Mouse (Mus musculus) embryonic facial prominence, embryonic 14.5 days (tissue): ENCODE data around the gene Cript. TPM values are rescaled to one million over a fixed set of nuclear protein-coding genes. Genes with fewer than 3 reads are reported as not detected.

Experiments used
- ATAC-seq: fragments of 200-750 bp; cut with Nextera tagmentation; 2 replicates; pipeline ENCODE4 v1.8.0; 2017; ENCODE audit warnings: low read depth, moderate number of reproducible peaks, moderate TSS enrichment
- DNase-seq: peaks from one replicate; pipeline ENCODE4 v3.0.0-alpha.2; 2015; ENCODE audit warnings: low spot score
- H3K27ac ChIP-seq: fragments of 300-500 bp; sonication (generic); replicated peaks from 2 replicates; pipeline ENCODE4 v1.5.1; 2014; ENCODE audit warnings: low read depth, mild to moderate bottlenecking, low read length, moderate library complexity
- H3K27me3 ChIP-seq: fragments of 300-500 bp; sonication (generic); replicated peaks from 2 replicates; pipeline ENCODE4 v1.6.1; 2014; ENCODE audit warnings: low read length; ENCODE audit not compliant: control insufficient read depth, insufficient read depth
- H3K36me3 ChIP-seq: fragments of 300-500 bp; sonication (generic); 2 replicates; pipeline ENCODE4 v1.6.1; 2014; ENCODE audit warnings: low read length, mixed read lengths; ENCODE audit not compliant: control insufficient read depth, insufficient read depth
- H3K4me1 ChIP-seq: fragments of 300-500 bp; sonication (generic); 2 replicates; pipeline ENCODE4 v1.6.1; 2014; ENCODE audit warnings: antibody characterized with exemption, low read length; ENCODE audit not compliant: control insufficient read depth, insufficient read depth
- H3K4me2 ChIP-seq: fragments of 300-500 bp; sonication (generic); 2 replicates; pipeline ENCODE4 v1.6.1; 2014; ENCODE audit warnings: low read depth, mild to moderate bottlenecking, low read length, moderate library complexity, mixed read lengths
- H3K4me3 ChIP-seq: fragments of 300-500 bp; sonication (generic); 2 replicates; pipeline ENCODE4 v1.5.1; 2014; ENCODE audit warnings: low read depth, mild to moderate bottlenecking, low read length
- H3K9ac ChIP-seq: fragments of 300-500 bp; sonication (generic); 2 replicates; pipeline ENCODE4 v1.6.1; 2014; ENCODE audit warnings: low read depth, mild to moderate bottlenecking, low read length, moderate library complexity, mixed read lengths
- H3K9me3 ChIP-seq: fragments of 300-500 bp; sonication (generic); 2 replicates; pipeline ENCODE4 v1.6.1; 2016; ENCODE audit warnings: low read length; ENCODE audit not compliant: control insufficient read depth
- WGBS: fragments of 180-500 bp; shearing (Covaris S2); extraction: QIAGEN DNeasy Blood & Tissue Kit; methylation state at CpG from one replicate; pipeline ENCODE4 v1.1.7; 2014; 5-methylcytosine and 5-hydroxymethylcytosine counted together
- polyA plus RNA-seq: library from polyadenylated mRNA; unstranded; fragments of >200 nt; fragmentation: Nextera tagmentation; extraction: Ambion mirVana; gene quantifications from 2 replicates; pipeline ENCODE4 v1.2.1, GENCODE M21; 2014

Cript gene
- polyA plus RNA-seq, 1 experiment from 2014 or later = 111 TPM

DNA sequence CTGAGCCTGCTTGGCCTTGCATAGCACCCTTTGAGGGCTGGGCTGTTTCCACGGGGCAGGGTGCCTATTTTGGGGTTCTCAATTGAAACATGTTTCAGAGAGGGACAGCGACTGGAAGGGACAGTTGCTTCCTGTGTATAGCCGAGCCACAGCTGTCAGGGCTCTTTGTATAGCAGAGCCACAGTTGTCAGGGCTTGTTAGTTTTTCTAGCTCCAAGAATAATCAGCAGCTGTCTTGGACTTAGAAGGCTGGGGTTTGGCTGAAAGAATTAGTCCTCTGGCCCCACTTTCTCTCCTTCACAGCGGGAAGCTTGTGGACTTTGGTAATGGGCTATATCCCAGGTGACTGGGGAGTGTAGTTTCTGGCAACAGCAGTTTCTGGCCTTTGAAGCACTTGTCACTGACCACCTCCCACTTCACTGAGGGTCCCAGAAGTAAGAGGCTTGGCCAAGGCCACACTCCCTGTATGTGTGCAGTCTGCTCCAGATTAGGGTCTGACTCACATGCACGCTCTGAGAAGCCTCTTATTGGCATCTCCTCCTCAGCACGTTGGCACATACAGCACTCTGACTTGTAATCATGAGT lies 36.7 kb upstream of the Cript start:
- Histone ChIP-seq H3K9ac (no peak overlapping the region), H3K4me3 (no peak overlapping the region), H3K9me3 (no peaks in the 10 kb centered on the region), H3K27ac (no peak overlapping the region; the same call in 1 of the 2 replicates), H3K36me3 (0 out of 2 replicates have a peak, but pooled peaks cover 3% of the 10 kb centered on the region), H3K4me1 (peaks cover 4% of the 10 kb centered on the region), H3K4me2 (no peak overlapping the region), H3K27me3 (no peaks in the 10 kb centered on the region)
- 55% methylated on average over 6 of the region's 6 CpGs for WGBS
- ATAC-seq (peak; percentile 76), DNase-seq (peak; percentile 86)

GRCm38 (mm10) chr17:86991306-86991705 lies 34.0 kb upstream of the Cript start:
- Histone ChIP-seq H3K4me1 (peaks cover 4% of the 10 kb centered on the region; the same call in 1 of the 2 replicates), H3K27ac (no peak overlapping the region), H3K4me2 (no peak overlapping the region), H3K4me3 (no peak overlapping the region), H3K9me3 (no peaks in the 10 kb centered on the region), H3K9ac (no peak overlapping the region; the same call in 1 of the 2 replicates), H3K27me3 (no peaks in the 10 kb centered on the region), H3K36me3 (peaks cover 4% of the 10 kb centered on the region; the same call in 1 of the 2 replicates)
- ATAC-seq (no peak), DNase-seq (no peak)
- 83% methylated on average over 8 of the region's 8 CpGs for WGBS

DNA sequence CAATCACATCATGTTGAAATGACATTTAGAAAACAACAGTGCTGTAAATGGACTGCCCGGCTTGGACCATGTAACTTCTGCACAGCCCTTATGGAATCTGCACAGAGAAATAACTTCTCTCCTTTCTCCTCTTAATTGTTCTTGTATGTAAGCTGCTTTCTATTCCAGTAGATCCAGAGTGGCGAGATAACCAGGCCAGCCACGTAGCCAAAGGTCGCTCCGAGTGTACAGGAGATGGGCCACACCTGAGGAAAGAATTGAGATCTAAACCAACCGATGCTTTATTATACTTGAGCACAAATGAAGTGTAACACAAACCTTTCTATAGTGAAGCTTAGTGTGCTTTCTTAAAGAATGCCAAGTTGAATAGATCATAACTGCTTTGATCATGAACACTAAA lies 28.0 kb upstream of the Cript start:
- no peak overlapping the region for H3K9ac ChIP-seq
- ATAC-seq = no peak
- no peak overlapping the region for H3K27ac ChIP-seq
- H3K27me3 ChIP-seq = no peaks in the 10 kb centered on the region
- no peak overlapping the region for H3K4me3 ChIP-seq
- 90% methylated on average over 6 of the region's 6 CpGs for WGBS
- H3K4me2 ChIP-seq = no peak overlapping the region
- no peaks in the 10 kb centered on the region for H3K9me3 ChIP-seq
- DNase-seq = no peak
- peaks cover 38% of the 10 kb centered on the region for H3K36me3 ChIP-seq
- H3K4me1 ChIP-seq = 0 out of 2 replicates have a peak, but pooled peaks cover 4% of the 10 kb centered on the region

- no peaks in the 10 kb centered on the region for H3K9me3 ChIP-seq
- WGBS = 81% methylated on average over 3 of the region's 3 CpGs
- H3K4me3 ChIP-seq = no peak overlapping the region
- ATAC-seq = no peak
- DNase-seq = no peak
- H3K27me3 ChIP-seq = no peaks in the 10 kb centered on the region
- H3K4me1 ChIP-seq = no peaks in the 10 kb centered on the region
- no peak overlapping the region for H3K27ac ChIP-seq
- no peak overlapping the region for H3K9ac ChIP-seq
- peaks cover 20% of the 10 kb centered on the region; the same call in 1 of the 2 replicates for H3K36me3 ChIP-seq
- H3K4me2 ChIP-seq = no peak overlapping the region
These were observed 16.4 kb upstream of the Cript start for GRCm38 (mm10) chr17:87008950-87009349.

DNA sequence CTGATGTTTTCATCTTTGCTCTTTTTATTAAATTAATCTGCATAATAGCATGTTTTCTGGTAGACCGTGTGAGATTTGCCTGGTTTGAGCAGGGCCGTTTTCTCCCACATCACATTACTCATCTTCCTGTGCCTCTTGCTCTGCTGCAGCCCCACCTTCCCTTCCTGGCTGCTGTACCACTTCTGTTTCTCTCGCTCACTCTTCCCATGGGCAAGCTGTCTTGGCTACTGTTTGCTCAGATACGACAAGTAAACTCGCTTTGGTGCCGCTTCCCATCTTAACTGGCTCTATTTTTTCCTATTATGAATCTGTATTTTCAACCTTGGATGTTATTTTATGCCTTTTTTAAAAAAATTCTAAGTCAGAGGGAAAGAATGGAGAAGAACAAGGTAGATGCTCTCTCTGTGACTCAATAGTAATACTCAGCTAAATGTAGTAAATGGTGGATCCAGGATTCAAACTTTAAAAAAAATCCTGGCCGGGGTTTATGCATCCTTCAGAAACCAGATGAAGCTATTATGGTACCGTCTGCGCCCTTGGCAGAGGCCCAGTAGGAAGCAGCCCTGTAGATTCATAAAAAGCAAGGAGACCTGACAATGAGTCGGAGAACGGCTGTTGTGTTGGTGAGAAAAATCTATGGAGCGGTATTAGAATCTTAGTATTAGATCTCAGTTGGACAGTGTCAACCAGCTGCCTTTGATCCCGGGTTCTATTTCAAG lies 13.9 kb upstream of the Cript start:
- H3K36me3 ChIP-seq = peaks cover 20% of the 10 kb centered on the region; the same call in 1 of the 2 replicates
- H3K4me2 ChIP-seq = no peak overlapping the region
- H3K27ac ChIP-seq = no peak overlapping the region
- 79% methylated on average over 13 of the region's 13 CpGs for WGBS
- no peak for ATAC-seq
- no peak overlapping the region for H3K9ac ChIP-seq
- no peaks in the 10 kb centered on the region for H3K9me3 ChIP-seq
- no peaks in the 10 kb centered on the region for H3K4me1 ChIP-seq
- no peak for DNase-seq
- H3K4me3 ChIP-seq = no peak overlapping the region
- H3K27me3 ChIP-seq = no peaks in the 10 kb centered on the region

DNA sequence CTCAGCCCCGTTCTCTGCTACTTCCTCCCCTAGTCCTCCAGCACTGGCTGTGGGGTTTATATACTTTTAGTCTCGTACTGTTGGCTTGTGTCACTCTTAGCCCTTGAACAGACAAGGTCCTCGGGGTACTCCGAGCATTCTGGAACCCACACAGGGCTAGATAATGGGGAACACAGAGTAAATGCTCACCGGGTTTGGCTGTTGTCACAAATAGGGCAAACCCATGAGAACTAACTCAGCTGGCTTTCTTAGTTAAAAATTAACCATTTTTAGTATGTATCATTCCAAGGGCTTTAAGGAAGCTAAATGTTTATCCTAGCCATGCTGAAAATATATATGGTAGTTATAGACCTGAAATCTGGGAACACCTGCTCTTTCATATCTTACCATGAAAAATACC lies 5.7 kb upstream of the Cript start:
- Histone ChIP-seq H3K4me3 (no peak overlapping the region), H3K9me3 (no peaks in the 10 kb centered on the region), H3K9ac (no peak overlapping the region), H3K4me2 (no peak overlapping the region), H3K36me3 (0 out of 2 replicates have a peak, but pooled peaks cover 19% of the 10 kb centered on the region), H3K4me1 (no peaks in the 10 kb centered on the region), H3K27me3 (no peaks in the 10 kb centered on the region), H3K27ac (no peak overlapping the region)
- WGBS = 91% methylated on average over 5 of the region's 5 CpGs
- ATAC-seq (no peak), DNase-seq (no peak)

GRCm38 (mm10) chr17:87024491-87025242 lies 683 bp upstream of the Cript start:
- DNase-seq = peak; percentile 9
- peak overlapping the region; percentile 73 for H3K9ac ChIP-seq
- no peaks in the 10 kb centered on the region for H3K4me1 ChIP-seq
- WGBS = 2% methylated on average over 29 of the region's 55 CpGs
- H3K36me3 ChIP-seq = peaks cover 25% of the 10 kb centered on the region
- ATAC-seq = no peak; the same call in 1 of the 2 replicates
- H3K4me3 ChIP-seq = peak overlapping the region; percentile 92
- no peaks in the 10 kb centered on the region for H3K27me3 ChIP-seq
- H3K4me2 ChIP-seq = peak overlapping the region; percentile 87
- no peak overlapping the region for H3K27ac ChIP-seq
- no peaks in the 10 kb centered on the region for H3K9me3 ChIP-seq

DNA sequence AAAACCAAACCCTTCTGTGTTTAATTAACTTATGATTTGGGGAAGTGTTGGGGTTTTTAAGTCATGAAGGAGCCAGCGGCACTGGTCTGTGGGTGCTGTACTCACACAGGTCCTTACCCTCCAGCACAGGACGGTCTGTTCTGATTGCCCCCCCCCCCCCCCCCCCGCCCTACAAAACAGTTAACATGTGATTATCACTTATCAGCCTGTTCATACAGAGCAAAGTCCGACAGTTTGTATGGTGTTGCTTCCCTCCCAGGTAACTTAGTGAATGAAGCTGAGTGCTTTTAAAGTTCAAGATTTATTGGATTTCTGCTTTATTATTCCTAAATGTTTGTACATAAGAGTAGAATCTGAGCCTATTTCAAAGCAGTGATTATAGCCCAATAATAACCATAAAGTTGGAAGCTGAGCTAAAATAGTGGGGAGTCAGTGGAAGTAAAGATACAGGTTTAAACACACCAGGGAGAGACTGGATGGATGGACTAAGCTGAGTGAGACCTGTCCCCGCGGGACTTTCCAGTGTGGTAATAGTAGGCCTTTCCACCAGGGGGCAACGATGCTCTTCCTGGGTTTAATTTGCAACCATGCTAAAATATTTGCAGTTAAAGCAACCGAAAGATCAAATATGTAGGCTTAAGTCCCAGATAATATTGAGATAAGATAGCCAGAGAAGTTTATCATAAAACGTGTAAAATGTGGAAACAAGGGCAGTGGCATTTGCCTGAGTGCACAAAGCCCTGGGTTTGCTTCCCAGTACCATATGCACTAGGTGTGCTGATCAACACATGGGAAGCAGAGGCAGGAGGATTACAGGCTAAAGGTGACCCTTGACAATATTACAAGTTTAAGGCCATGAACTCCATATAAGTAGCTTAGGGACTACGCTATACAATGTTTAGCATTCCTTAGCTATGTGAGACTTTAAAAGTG lies 11.1 kb downstream of the Cript start:
- H3K36me3 ChIP-seq = peaks cover 42% of the 10 kb centered on the region
- no peak for ATAC-seq
- no peak overlapping the region for H3K9ac ChIP-seq
- no peak overlapping the region for H3K4me2 ChIP-seq
- no peaks in the 10 kb centered on the region for H3K27me3 ChIP-seq
- DNase-seq = peak; percentile 53
- H3K4me1 ChIP-seq = no peaks in the 10 kb centered on the region
- no peaks in the 10 kb centered on the region for H3K9me3 ChIP-seq
- no peak overlapping the region for H3K4me3 ChIP-seq
- 59% methylated on average over 10 of the region's 10 CpGs for WGBS
- H3K27ac ChIP-seq = no peak overlapping the region
